Mouse (Mus musculus) left cerebral cortex, postnatal 10 days (tissue): ENCODE measurements around the gene Sntb2. TPM values are rescaled to one million over a fixed set of nuclear protein-coding genes. Genes with fewer than 3 reads are reported as not detected.

Experiments
- DNase-seq, 2 experiments: peaks; one replicate each; pipeline ENCODE4 v3.0.0; 2021 to 2022; ENCODE audit warnings: low spot score in 2 of 2, mixed read lengths in 1 of 2; ENCODE audit errors: extremely low spot score in 1 of 2
- intact Hi-C: fragments of 180-260 bp; cut with DNase I; formaldehyde crosslinking; loops from one replicate; pipeline ENCODE4 v1.15.1; 2025
- total RNA-seq, 2 experiments: library from RNA; stranded (reverse); gene quantifications; 2 replicates each; pipeline ENCODE4 v1.2.3; 2021

Sntb2 gene
- total RNA-seq, 2 experiments from 2014 or later, result 6.7 to 7.1 TPM

- peak in 1 of 2 experiments; percentile 57 for DNase-seq
- intact Hi-C loops, result no loop called here
These were observed 121.4 kb downstream of the Sntb2 start for GRCm38 (mm10) chr8:107056973-107057369.

GRCm38 (mm10) chr8:107062613-107063012 is 127.1 kb downstream of the Sntb2 start:
- DNase-seq, result no peak
- intact Hi-C loops, result no loop called here

- intact Hi-C loops, result no loop called here
- DNase-seq, result peak in 1 of 2 experiments; percentile 50
These were observed 130.3 kb downstream of the Sntb2 start, which contains the start of gene Tmed6 for GRCm38 (mm10) chr8:107065511-107066496. TSS of gene Tmed6 (minus strand) at chr8:107065644.

Other genes with a start within 250 kb of the Sntb2 start
- 1 to 10 TPM; 5.6 to 6.1 TPM for gene Has3, start 65.5 kb upstream of the Sntb2 start, total RNA-seq
- 10 to 100 TPM; 25.6 to 27.4 TPM for gene Utp4, start 42.1 kb upstream of the Sntb2 start, total RNA-seq
- 100 to 1,000 TPM; 130 to 143 TPM for gene Vps4a, start 95.5 kb downstream of the Sntb2 start, total RNA-seq
- gene Pdf, start 112.9 kb downstream of the Sntb2 start, total RNA-seq, result 10 to 100 TPM; 25.5 to 25.8 TPM
- gene Cog8, start 120.9 kb downstream of the Sntb2 start, total RNA-seq, result 10 to 100 TPM; 26.2 to 28.0 TPM
- gene Nip7, start 121.1 kb downstream of the Sntb2 start, total RNA-seq, result 10 to 100 TPM; 61.0 to 62.3 TPM
- not detected for gene Tmed6, start 129.9 kb downstream of the Sntb2 start, total RNA-seq
- gene Terf2, start 160.8 kb downstream of the Sntb2 start, total RNA-seq, result 10 to 100 TPM; 38.2 to 39.6 TPM
- gene Cyb5b, start 214.9 kb downstream of the Sntb2 start, total RNA-seq, result 10 to 100 TPM; 92.2 to 95.1 TPM